Mouse (Mus musculus): ENCODE results near the gene Tgm4. TPM values are rescaled to one million over a fixed set of nuclear protein-coding genes. Genes with fewer than 3 reads are reported as not detected.
A peak's percentile ranks its signal among the peaks of the same experiment; 100 is the strongest.

Tgm4 gene
- total and polyA plus RNA-seq, 3 experiments: 0.33 TPM; not detected in 2

DNA sequence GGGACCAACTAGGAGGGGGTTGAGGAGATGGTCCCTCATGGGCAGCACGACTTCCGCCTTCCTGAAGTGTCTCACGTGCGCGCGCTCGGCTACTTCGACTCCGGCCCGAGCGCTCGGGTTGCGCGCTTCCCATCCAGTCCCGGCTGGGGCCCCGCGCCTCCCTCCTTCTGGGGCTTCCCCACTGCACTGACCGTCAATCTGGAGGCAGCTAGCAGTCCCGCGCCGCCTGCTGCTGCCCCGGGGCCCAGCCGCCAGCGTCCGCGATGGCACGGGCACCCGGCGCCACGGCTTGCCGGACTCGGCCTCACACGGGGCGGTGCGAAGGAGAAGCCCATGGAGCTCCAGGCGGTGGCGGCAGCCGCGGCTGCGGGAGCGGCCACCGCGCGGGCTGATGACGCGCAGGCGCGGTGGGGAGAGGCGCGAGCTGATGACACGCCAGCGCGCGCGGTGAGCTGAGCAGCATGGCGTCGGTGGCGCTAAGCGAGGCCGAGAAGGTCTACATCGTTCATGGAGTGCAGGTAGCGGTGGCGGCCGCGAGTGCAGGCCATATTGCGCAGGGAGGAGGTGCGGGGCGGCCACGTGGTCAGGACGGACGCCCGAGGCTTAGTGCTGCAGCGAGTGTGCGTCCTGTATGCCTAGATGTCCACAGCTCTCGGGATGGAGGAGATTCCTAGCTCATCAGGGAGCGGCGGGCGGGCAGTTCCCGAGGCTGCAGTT lies 78.4 kb downstream of the Tgm4 start, which contains the start of the genes Zdhhc3 and Exosc7:
TSS of gene Zdhhc3 (minus strand) at position 401 of the 717 bp plus-strand sequence.
TSS of gene Exosc7 (plus strand) at position 411 of the 717 bp plus-strand sequence.
- Histone ChIP-seq H3K36me3 (replicated peaks) (peaks cover 64% of the 10 kb centered on the region), H3K4me1 (ENCODE audit: insufficient read depth, low read depth, low read length) (peaks cover 55% of the 10 kb centered on the region), H3K27me3 (ENCODE audit: insufficient read depth, low read length) (no peaks in the 10 kb centered on the region), H3K9me3 (replicated peaks) (no peaks in the 10 kb centered on the region), H3K4me3 (ENCODE audit: low read depth, low read length) (peak within 1 kb of the TSS; percentile 94)
- ATAC-seq (ENCODE audit: extremely low read depth, insufficient number of reproducible peaks, low FRiP score, poor library complexity, severe bottlenecking) (peak; percentile 51), DNase-seq (ENCODE audit: low spot score) (peak; percentile 88)
- TF ChIP-seq GATA1 (IDR thresholded peaks at IDR 0.05; ENCODE audit: borderline replicate concordance, low read length): no peak
- no peak for TF ChIP-seq TAL1 (conservative IDR thresholded peaks at IDR 0.05; ENCODE audit: low read depth, low read length)
- TF ChIP-seq POLR2AphosphoS5 (IDR thresholded peaks at IDR 0.05; ENCODE audit: insufficient replicate concordance, low read depth, low read length): no peak
- TF ChIP-seq GATA2 (IDR thresholded peaks at IDR 0.05; ENCODE audit: borderline replicate concordance, low read depth, low read length): no peak
- no peak for TF ChIP-seq CTCF (IDR thresholded peaks at IDR 0.05; ENCODE audit: low read depth, low read length)

DNA sequence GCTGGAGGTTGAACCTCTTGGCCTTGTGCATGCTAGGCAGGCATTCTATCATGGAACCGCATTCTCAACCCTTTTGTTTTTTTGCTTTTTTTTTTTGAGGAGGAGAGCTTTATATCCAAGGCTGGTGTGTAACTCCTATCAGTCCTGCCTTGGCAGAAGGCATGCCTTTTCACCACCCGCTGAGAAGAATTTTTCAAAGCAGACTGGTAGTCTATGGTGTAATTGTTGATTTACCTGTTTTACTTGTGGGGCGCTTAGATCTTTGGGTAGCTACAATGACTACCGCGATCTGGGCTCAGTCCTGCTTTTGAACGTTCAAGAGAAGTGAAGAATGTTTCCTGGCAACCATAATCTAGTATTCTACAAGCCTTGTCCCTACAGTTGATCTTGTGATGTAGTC lies 79.4 kb downstream of the Tgm4 start:
- Histone ChIP-seq H3K27me3 (ENCODE audit: insufficient read depth, low read length) (no peaks in the 10 kb centered on the region), H3K4me3 (ENCODE audit: low read depth, low read length) (peak overlapping the region; percentile 94), H3K4me1 (ENCODE audit: insufficient read depth, low read depth, low read length) (peaks cover 53% of the 10 kb centered on the region), H3K9me3 (replicated peaks) (no peaks in the 10 kb centered on the region), H3K36me3 (replicated peaks) (peaks cover 64% of the 10 kb centered on the region)
- ATAC-seq (ENCODE audit: extremely low read depth, insufficient number of reproducible peaks, low FRiP score, poor library complexity, severe bottlenecking) (no peak), DNase-seq (ENCODE audit: low spot score) (no peak)
- TF ChIP-seq CTCF (IDR thresholded peaks at IDR 0.05; ENCODE audit: low read depth, low read length) (no peak), TAL1 (conservative IDR thresholded peaks at IDR 0.05; ENCODE audit: low read depth, low read length) (no peak), GATA1 (IDR thresholded peaks at IDR 0.05; ENCODE audit: borderline replicate concordance, low read length) (no peak), POLR2AphosphoS5 (IDR thresholded peaks at IDR 0.05; ENCODE audit: insufficient replicate concordance, low read depth, low read length) (no peak), GATA2 (IDR thresholded peaks at IDR 0.05; ENCODE audit: borderline replicate concordance, low read depth, low read length) (no peak)

DNA sequence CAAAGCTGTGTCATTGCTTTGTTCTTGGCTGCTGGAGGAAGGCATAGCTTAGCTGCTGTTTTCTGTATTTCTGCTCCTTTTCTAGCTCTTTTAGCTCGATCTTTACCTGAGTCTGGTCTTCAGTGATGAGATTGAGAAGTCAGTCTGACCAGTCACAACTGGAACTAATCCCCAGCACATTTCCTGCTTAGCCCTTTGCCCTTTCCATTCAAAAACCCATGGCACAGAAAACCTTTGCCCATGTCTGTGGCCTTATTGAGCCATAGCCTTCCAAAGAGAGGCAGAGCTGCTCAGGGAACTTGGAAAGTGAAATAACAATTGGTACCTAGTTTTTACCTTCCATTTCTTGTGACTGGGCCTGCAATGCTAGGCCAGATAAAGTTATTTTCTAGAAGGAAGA lies 81.0 kb downstream of the Tgm4 start:
- H3K4me1 ChIP-seq (ENCODE audit: insufficient read depth, low read depth, low read length): peaks cover 45% of the 10 kb centered on the region
- ATAC-seq (ENCODE audit: extremely low read depth, insufficient number of reproducible peaks, low FRiP score, poor library complexity, severe bottlenecking) (no peak), DNase-seq (ENCODE audit: low spot score) (no peak)
- no peaks in the 10 kb centered on the region for H3K27me3 ChIP-seq (ENCODE audit: insufficient read depth, low read length)
- no peak overlapping the region for H3K4me3 ChIP-seq (ENCODE audit: low read depth, low read length)
- H3K36me3 ChIP-seq (replicated peaks): peaks cover 64% of the 10 kb centered on the region
- no peak for TF ChIP-seq TAL1 (conservative IDR thresholded peaks at IDR 0.05; ENCODE audit: low read depth, low read length)
- TF ChIP-seq POLR2AphosphoS5 (IDR thresholded peaks at IDR 0.05; ENCODE audit: insufficient replicate concordance, low read depth, low read length): no peak
- no peak for TF ChIP-seq CTCF (IDR thresholded peaks at IDR 0.05; ENCODE audit: low read depth, low read length)
- TF ChIP-seq GATA2 (IDR thresholded peaks at IDR 0.05; ENCODE audit: borderline replicate concordance, low read depth, low read length): no peak
- no peak for TF ChIP-seq GATA1 (IDR thresholded peaks at IDR 0.05; ENCODE audit: borderline replicate concordance, low read length)
- H3K9me3 ChIP-seq (replicated peaks): no peaks in the 10 kb centered on the region

Other genes with a start within 250 kb of the Tgm4 start
- gene Tcaim, start 229.2 kb upstream of the Tgm4 start, total RNA-seq (2014; fragmentation: Nextera tagmentation): 7.1 and 11.4 TPM in 2 replicates
- gene Tcaim, start 229.2 kb upstream of the Tgm4 start, total RNA-seq (2017): 4.8 and 7.2 TPM in 2 replicates
- gene Tcaim, start 229.2 kb upstream of the Tgm4 start, polyA plus RNA-seq (2012): 0.53 and 0.95 TPM in 2 replicates
- gene Gm35549, start 190.7 kb upstream of the Tgm4 start, total RNA-seq (2014; fragmentation: Nextera tagmentation): not detected in 2 replicates
- not detected in 2 replicates for gene Gm35549, start 190.7 kb upstream of the Tgm4 start, total RNA-seq (2017)
- not detected in 2 replicates for gene Gm35549, start 190.7 kb upstream of the Tgm4 start, polyA plus RNA-seq (2012)
- 107 and 125 TPM in 2 replicates for gene Zfp445, start 168.7 kb upstream of the Tgm4 start, total RNA-seq (2014; fragmentation: Nextera tagmentation)
- gene Zfp445, start 168.7 kb upstream of the Tgm4 start, total RNA-seq (2017): 89.4 and 113 TPM in 2 replicates
- gene Zfp445, start 168.7 kb upstream of the Tgm4 start, polyA plus RNA-seq (2012): 4.6 and 6.6 TPM in 2 replicates
- gene Zkscan7, start 149.0 kb upstream of the Tgm4 start, total RNA-seq (2014; fragmentation: Nextera tagmentation): not detected in 2 replicates
- 0.12 and 0.22 TPM in 2 replicates for gene Zkscan7, start 149.0 kb upstream of the Tgm4 start, total RNA-seq (2017)
- not detected in 2 replicates for gene Zkscan7, start 149.0 kb upstream of the Tgm4 start, polyA plus RNA-seq (2012)
- 21.5 and 22.5 TPM in 2 replicates for gene Zfp105, start 111.7 kb upstream of the Tgm4 start, total RNA-seq (2014; fragmentation: Nextera tagmentation)
- 8.4 and 10.1 TPM in 2 replicates for gene Zfp105, start 111.7 kb upstream of the Tgm4 start, total RNA-seq (2017)
- 2.1 and 2.5 TPM in 2 replicates for gene Zfp105, start 111.7 kb upstream of the Tgm4 start, polyA plus RNA-seq (2012)
- gene 1110059G10Rik, start 83.7 kb upstream of the Tgm4 start, total RNA-seq (2014; fragmentation: Nextera tagmentation): 8.7 and 22.0 TPM in 2 replicates
- 38.1 and 45.7 TPM in 2 replicates for gene 1110059G10Rik, start 83.7 kb upstream of the Tgm4 start, total RNA-seq (2017)
- 1.6 and 3.0 TPM in 2 replicates for gene 1110059G10Rik, start 83.7 kb upstream of the Tgm4 start, polyA plus RNA-seq (2012)
- gene Kif15, start 83.7 kb upstream of the Tgm4 start, total RNA-seq (2014; fragmentation: Nextera tagmentation): 255 and 272 TPM in 2 replicates
- 197 and 222 TPM in 2 replicates for gene Kif15, start 83.7 kb upstream of the Tgm4 start, total RNA-seq (2017)
- gene Kif15, start 83.7 kb upstream of the Tgm4 start, polyA plus RNA-seq (2012): 16.9 and 23.5 TPM in 2 replicates
- 2.8 and 5.1 TPM in 2 replicates for gene Tmem42, start 13.4 kb upstream of the Tgm4 start, total RNA-seq (2014; fragmentation: Nextera tagmentation)
- gene Tmem42, start 13.4 kb upstream of the Tgm4 start, total RNA-seq (2017): 8.0 and 8.2 TPM in 2 replicates
- 2.1 and 4.7 TPM in 2 replicates for gene Tmem42, start 13.4 kb upstream of the Tgm4 start, polyA plus RNA-seq (2012)
- gene Zdhhc3, start 78.5 kb downstream of the Tgm4 start, total RNA-seq (2014; fragmentation: Nextera tagmentation): 55.3 and 55.5 TPM in 2 replicates
- 34.3 and 46.8 TPM in 2 replicates for gene Zdhhc3, start 78.5 kb downstream of the Tgm4 start, total RNA-seq (2017)
- 83.3 and 91.1 TPM in 2 replicates for gene Zdhhc3, start 78.5 kb downstream of the Tgm4 start, polyA plus RNA-seq (2012)
- 40.3 and 45.4 TPM in 2 replicates for gene Exosc7, start 78.5 kb downstream of the Tgm4 start, total RNA-seq (2014; fragmentation: Nextera tagmentation)
- gene Exosc7, start 78.5 kb downstream of the Tgm4 start, total RNA-seq (2017): 84.5 and 95.8 TPM in 2 replicates
- 8.7 and 17.8 TPM in 2 replicates for gene Exosc7, start 78.5 kb downstream of the Tgm4 start, polyA plus RNA-seq (2012)
- gene Clec3b, start 116.2 kb downstream of the Tgm4 start, total RNA-seq (2014; fragmentation: Nextera tagmentation): not detected in 2 replicates
- gene Clec3b, start 116.2 kb downstream of the Tgm4 start, total RNA-seq (2017): not detected in 2 replicates
- 0.13 TPM in 1 of 2 replicates, not detected in the other for gene Clec3b, start 116.2 kb downstream of the Tgm4 start, polyA plus RNA-seq (2012)
- not detected in 2 replicates for gene Cdcp1, start 181.3 kb downstream of the Tgm4 start, total RNA-seq (2014; fragmentation: Nextera tagmentation)
- 0.06 and 0.11 TPM in 2 replicates for gene Cdcp1, start 181.3 kb downstream of the Tgm4 start, total RNA-seq (2017)
- not detected in 2 replicates for gene Cdcp1, start 181.3 kb downstream of the Tgm4 start, polyA plus RNA-seq (2012)
- not detected in 2 replicates for gene Tmem158, start 226.0 kb downstream of the Tgm4 start, total RNA-seq (2014; fragmentation: Nextera tagmentation)
- not detected in 2 replicates for gene Tmem158, start 226.0 kb downstream of the Tgm4 start, total RNA-seq (2017)
- not detected in 2 replicates for gene Tmem158, start 226.0 kb downstream of the Tgm4 start, polyA plus RNA-seq (2012)